Mouse (Mus musculus): ENCODE results near the gene Ecpas. TPM values are rescaled to one million over a fixed set of nuclear protein-coding genes. Genes with fewer than 3 reads are reported as not detected.
A peak's percentile ranks its signal among the peaks of the same experiment; 100 is the strongest.

Gene Ecpas
- 21.4 and 23.7 TPM in 2 replicates for polyA plus RNA-seq (2015; fragmentation: Nextera tagmentation; extraction: Ambion mirVana)

DNA sequence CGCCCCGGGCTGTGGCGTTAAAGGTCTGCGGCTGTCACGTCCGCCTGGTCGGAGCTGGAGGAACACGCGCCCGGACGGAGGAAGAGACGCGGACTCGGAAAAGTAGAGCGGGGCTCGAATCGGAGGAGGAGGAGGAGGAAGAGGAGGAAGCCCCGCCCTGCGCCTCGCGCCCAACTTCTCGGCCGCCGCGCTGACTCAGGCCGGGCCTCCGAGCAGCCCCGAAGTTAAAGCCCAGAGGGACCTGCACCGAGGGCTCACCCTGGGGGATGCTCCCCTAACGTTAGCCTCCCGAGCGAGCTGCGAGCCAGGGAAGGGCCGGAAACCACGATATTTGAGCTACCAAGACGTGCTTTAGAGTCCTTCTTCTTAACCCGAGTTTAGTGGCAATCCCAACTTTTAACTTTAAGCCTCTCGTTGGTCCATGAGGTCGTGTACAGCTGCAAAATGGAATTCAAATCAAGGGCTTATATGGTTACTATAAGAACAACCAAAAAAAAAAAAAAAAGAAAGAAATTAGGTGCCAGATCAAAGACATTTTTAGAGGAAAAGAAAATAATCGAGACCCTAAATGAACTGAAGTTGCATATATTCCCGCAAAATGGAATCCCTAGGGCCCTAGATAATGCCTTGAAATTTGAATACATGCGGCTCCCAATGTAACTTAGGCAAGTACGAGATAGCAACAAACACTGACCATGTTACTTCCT is at the start of gene Ecpas:
Gene Ecpas (minus strand): TSS at position 121 of the 707 bp plus-strand sequence.
- H3K9me3 ChIP-seq (ENCODE audit: control insufficient read depth, low read length): no peaks in the 10 kb centered on the region
- peak within 1 kb of the TSS; percentile 97 for H3K9ac ChIP-seq (ENCODE audit: low read depth, low read length)
- peak within 1 kb of the TSS; percentile 77 for H3K4me2 ChIP-seq (ENCODE audit: low read depth, low read length)
- 4% methylated on average over 43 of the region's 43 CpGs for WGBS
- no peaks in the 10 kb centered on the region for H3K27me3 ChIP-seq (replicated peaks; ENCODE audit: control insufficient read depth, insufficient read depth, low read length)
- H3K4me3 ChIP-seq (ENCODE audit: low read length): peak within 1 kb of the TSS; percentile 93
- peak; percentile 79 for ATAC-seq
- H3K27ac ChIP-seq (ENCODE audit: low read length): peak within 1 kb of the TSS; percentile 98
- H3K4me1 ChIP-seq (ENCODE audit: control insufficient read depth, insufficient read depth, low read length): peaks cover 8% of the 10 kb centered on the region
- H3K36me3 ChIP-seq (ENCODE audit: control insufficient read depth, insufficient read depth, low read length): no peaks in the 10 kb centered on the region

DNA sequence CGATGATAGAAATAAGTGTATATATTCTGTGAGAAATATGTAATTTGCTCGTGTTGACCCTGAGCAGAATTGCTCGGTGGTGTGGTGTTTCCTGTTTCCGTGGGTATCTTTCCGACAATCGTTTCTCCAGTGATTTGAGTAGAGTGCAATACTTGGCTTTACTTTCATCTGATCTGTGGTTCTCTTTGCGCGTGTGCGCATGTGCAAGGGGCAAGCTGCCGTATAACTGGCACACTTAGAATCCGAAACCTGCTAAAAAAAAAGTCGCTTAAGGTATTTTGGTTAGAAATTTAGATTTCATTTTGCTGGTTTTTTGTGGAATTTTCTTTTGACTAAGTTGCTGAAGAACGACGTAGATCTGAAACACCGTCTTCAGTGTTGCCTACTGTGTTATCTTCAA is 49.2 kb upstream of the Ecpas start:
- no peak for ATAC-seq
- Histone ChIP-seq H3K9me3 (ENCODE audit: control insufficient read depth, low read length) (no peaks in the 10 kb centered on the region), H3K27ac (ENCODE audit: low read length) (no peak overlapping the region), H3K9ac (ENCODE audit: low read depth, low read length) (no peak overlapping the region), H3K4me2 (ENCODE audit: low read depth, low read length) (no peak overlapping the region), H3K36me3 (ENCODE audit: control insufficient read depth, insufficient read depth, low read length) (0 out of 2 replicates have a peak, but pooled peaks cover 3% of the 10 kb centered on the region), H3K27me3 (replicated peaks; ENCODE audit: control insufficient read depth, insufficient read depth, low read length) (no peaks in the 10 kb centered on the region), H3K4me1 (ENCODE audit: control insufficient read depth, insufficient read depth, low read length) (no peaks in the 10 kb centered on the region), H3K4me3 (ENCODE audit: low read length) (no peak overlapping the region)
- 92% methylated on average over 15 of the region's 15 CpGs for WGBS

DNA sequence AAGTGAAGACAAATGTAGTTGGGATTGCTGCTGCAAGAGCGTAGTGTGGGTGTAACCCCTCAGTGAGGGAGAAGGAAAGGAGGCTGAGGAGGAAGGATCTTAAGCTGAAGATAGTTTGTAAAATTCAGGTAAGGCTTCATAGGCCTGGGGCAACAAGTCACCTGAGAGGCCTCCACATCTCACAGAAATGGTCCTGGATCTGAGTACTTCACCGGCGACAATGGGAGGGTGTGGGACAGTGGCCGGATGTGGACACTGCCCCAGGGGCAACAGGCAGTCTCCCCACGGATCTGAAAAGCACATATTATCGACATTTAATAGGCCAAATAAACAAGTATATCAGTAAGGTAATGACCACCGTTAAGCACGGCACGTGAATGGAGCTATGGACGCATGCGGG is 40.1 kb upstream of the Ecpas start:
- H3K9me3 ChIP-seq (ENCODE audit: control insufficient read depth, low read length): no peaks in the 10 kb centered on the region
- no peak overlapping the region for H3K9ac ChIP-seq (ENCODE audit: low read depth, low read length)
- H3K27ac ChIP-seq (ENCODE audit: low read length): no peak overlapping the region
- 0 out of 2 replicates have a peak, but pooled peaks cover 3% of the 10 kb centered on the region for H3K36me3 ChIP-seq (ENCODE audit: control insufficient read depth, insufficient read depth, low read length)
- H3K4me1 ChIP-seq (ENCODE audit: control insufficient read depth, insufficient read depth, low read length): no peaks in the 10 kb centered on the region
- H3K4me2 ChIP-seq (ENCODE audit: low read depth, low read length): no peak overlapping the region
- H3K27me3 ChIP-seq (replicated peaks; ENCODE audit: control insufficient read depth, insufficient read depth, low read length): no peaks in the 10 kb centered on the region
- WGBS: 87% methylated on average over 11 of the region's 11 CpGs
- H3K4me3 ChIP-seq (ENCODE audit: low read length): no peak overlapping the region
- ATAC-seq: no peak

DNA sequence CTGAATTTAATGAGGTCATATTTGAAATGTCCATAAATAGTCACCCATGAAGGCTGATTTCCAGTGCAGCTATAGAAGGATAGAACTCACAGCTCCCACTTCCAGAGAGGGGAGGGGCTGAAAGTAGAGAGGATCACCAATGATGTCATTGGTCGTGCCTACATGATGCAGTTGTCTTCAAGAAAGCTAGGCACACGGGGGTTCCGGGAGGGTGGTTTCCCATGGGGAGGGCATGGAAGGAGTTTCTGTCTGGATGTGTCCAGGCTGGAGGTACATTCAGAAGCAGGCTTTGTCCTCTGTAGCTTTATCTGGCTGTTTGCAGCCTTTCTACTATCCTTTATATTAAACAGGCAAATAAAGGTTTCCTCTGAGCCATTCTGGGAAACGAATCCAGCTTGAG is 35.8 kb upstream of the Ecpas start:
- no peaks in the 10 kb centered on the region; the same call in 1 of the 2 replicates for H3K4me1 ChIP-seq (ENCODE audit: control insufficient read depth, insufficient read depth, low read length)
- H3K27me3 ChIP-seq (replicated peaks; ENCODE audit: control insufficient read depth, insufficient read depth, low read length): peaks cover 4% of the 10 kb centered on the region; the same call in 1 of the 2 replicates
- ATAC-seq: no peak
- H3K27ac ChIP-seq (ENCODE audit: low read length): no peak overlapping the region
- WGBS: 79% methylated on average over 4 of the region's 4 CpGs
- H3K4me3 ChIP-seq (ENCODE audit: low read length): no peak overlapping the region
- H3K36me3 ChIP-seq (ENCODE audit: control insufficient read depth, insufficient read depth, low read length): no peaks in the 10 kb centered on the region
- no peak overlapping the region for H3K4me2 ChIP-seq (ENCODE audit: low read depth, low read length)
- no peak overlapping the region for H3K9ac ChIP-seq (ENCODE audit: low read depth, low read length)
- no peaks in the 10 kb centered on the region for H3K9me3 ChIP-seq (ENCODE audit: control insufficient read depth, low read length)

DNA sequence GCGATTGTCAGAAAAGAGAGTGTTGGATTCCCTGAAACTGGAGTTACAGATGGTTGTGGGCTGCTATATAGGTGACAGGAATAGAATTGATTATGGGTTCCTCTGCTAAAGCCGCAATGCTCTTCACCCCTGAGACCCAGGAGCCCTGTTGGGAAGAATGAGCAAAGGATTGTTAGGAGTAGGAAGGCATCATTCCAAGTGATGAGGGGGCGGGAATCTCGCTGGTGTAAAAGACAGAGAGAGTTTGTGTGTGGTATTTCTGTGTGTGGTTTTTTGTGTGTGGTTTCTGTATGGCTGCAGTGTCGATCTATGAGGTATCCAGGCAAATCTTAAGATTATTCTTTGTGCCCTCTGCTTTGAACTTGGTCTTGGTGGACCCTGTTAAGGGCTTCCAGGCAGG is 32.1 kb upstream of the Ecpas start:
- Histone ChIP-seq H3K36me3 (ENCODE audit: control insufficient read depth, insufficient read depth, low read length) (no peaks in the 10 kb centered on the region), H3K9ac (ENCODE audit: low read depth, low read length) (no peak overlapping the region), H3K4me2 (ENCODE audit: low read depth, low read length) (no peak overlapping the region; the same call in 1 of the 2 replicates), H3K27me3 (replicated peaks; ENCODE audit: control insufficient read depth, insufficient read depth, low read length) (peaks cover 4% of the 10 kb centered on the region; the same call in 1 of the 2 replicates), H3K9me3 (ENCODE audit: control insufficient read depth, low read length) (no peaks in the 10 kb centered on the region), H3K4me1 (ENCODE audit: control insufficient read depth, insufficient read depth, low read length) (peaks cover 3% of the 10 kb centered on the region; the same call in 1 of the 2 replicates), H3K4me3 (ENCODE audit: low read length) (no peak overlapping the region), H3K27ac (ENCODE audit: low read length) (no peak overlapping the region)
- 70% methylated on average over 5 of the region's 5 CpGs for WGBS
- ATAC-seq: no peak

DNA sequence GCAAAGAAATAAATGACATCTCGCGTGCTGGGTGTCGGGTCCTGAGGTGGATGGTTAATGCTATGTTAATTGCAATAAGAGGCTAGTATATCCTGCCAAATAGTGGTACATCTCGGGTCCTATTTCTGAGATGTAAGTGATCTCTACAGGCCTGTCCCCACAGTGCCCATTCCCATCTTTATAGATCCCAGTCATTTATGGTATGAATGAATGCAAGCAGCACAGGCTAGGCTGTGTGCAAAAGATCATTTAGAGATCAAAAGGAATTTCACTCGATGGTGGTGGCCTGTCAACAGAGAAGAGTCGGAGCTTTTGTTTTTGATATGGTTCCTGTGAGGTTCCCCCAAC is 31.6 kb upstream of the Ecpas start:
- Histone ChIP-seq H3K27me3 (replicated peaks; ENCODE audit: control insufficient read depth, insufficient read depth, low read length) (peaks cover 4% of the 10 kb centered on the region; the same call in 1 of the 2 replicates), H3K9me3 (ENCODE audit: control insufficient read depth, low read length) (no peaks in the 10 kb centered on the region), H3K4me2 (ENCODE audit: low read depth, low read length) (peak overlapping the region; percentile 91), H3K36me3 (ENCODE audit: control insufficient read depth, insufficient read depth, low read length) (no peaks in the 10 kb centered on the region), H3K4me3 (ENCODE audit: low read length) (peak overlapping the region; percentile 82), H3K4me1 (ENCODE audit: control insufficient read depth, insufficient read depth, low read length) (peaks cover 3% of the 10 kb centered on the region; the same call in 1 of the 2 replicates), H3K9ac (ENCODE audit: low read depth, low read length) (peak overlapping the region; percentile 78), H3K27ac (ENCODE audit: low read length) (no peak overlapping the region)
- WGBS: 13% methylated on average over 6 of the region's 6 CpGs
- ATAC-seq: no peak

DNA sequence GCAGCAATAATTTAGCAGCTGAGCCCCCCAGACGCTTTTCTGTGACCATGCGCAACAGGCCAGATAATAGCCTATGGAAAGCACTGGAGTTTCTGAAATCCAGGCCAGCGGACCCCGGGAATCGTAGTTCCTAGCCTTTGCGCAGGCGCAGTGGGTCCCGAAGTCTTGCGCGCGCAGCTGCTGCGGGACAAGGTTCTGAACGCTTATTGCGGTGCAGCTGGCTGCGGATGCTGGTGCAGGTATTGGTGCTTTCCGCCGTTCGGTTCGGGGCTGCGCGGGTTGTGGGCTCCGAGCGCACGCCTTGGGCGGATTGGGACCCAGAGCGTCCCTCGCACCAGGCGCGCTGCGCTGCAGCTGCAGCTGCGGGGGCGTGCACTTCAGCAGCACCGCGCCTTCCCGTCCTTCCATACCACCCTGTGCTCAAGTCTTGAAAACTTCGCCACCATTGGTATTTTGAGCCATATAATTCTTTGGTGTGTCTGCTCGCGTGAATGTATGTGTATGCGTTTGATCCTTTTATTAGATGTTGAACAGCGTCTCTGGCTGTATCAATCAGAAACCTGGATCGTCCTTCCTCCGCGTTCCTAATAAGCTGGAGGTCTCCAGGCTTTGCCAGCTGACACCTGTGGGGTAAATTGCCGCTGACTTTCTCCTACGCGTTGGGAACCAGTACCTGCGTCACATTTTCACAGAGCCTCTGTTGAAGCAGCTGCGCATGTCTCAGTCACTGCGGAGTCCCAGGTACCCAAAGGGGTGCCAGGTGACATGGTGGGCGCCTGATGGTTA is 31.1 kb upstream of the Ecpas start, which contains the start of gene Zkscan16:
Gene Zkscan16 (plus strand): TSS at position 209 of the 786 bp plus-strand sequence.
- WGBS: 1% methylated on average over 50 of the region's 50 CpGs
- peaks cover 3% of the 10 kb centered on the region; the same call in 1 of the 2 replicates for H3K4me1 ChIP-seq (ENCODE audit: control insufficient read depth, insufficient read depth, low read length)
- H3K27ac ChIP-seq (ENCODE audit: low read length): no peak within 1 kb of the TSS
- H3K9me3 ChIP-seq (ENCODE audit: control insufficient read depth, low read length): no peaks in the 10 kb centered on the region
- no peaks in the 10 kb centered on the region for H3K36me3 ChIP-seq (ENCODE audit: control insufficient read depth, insufficient read depth, low read length)
- H3K4me3 ChIP-seq (ENCODE audit: low read length): peak within 1 kb of the TSS; percentile 82
- H3K27me3 ChIP-seq (replicated peaks; ENCODE audit: control insufficient read depth, insufficient read depth, low read length): peaks cover 4% of the 10 kb centered on the region; the same call in 1 of the 2 replicates
- H3K9ac ChIP-seq (ENCODE audit: low read depth, low read length): peak within 1 kb of the TSS; percentile 78
- peak within 1 kb of the TSS; percentile 91 for H3K4me2 ChIP-seq (ENCODE audit: low read depth, low read length)
- peak; percentile 91 for ATAC-seq

DNA sequence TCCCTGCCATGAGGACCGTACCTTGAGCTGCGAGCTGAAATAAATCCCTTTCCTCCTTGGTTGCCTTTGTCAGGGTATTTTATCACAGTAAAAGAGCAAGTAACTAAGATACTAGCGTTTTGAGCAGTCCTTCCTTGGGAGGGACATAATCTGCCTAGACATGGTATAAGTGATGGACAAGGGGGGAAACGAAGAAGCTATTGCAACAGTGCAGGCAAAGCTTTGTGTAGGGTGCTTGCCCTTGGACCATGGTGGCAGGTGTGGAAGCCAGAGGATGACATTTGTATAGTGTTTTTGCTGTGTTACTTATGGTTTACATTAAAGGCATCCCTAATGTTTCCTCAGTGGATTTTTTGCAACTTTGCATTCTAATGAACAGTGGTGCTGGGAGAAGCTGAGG is 30.4 kb upstream of the Ecpas start:
- ATAC-seq: 0 out of 2 replicates have a peak, but pooled peaks have one; percentile 23
- Histone ChIP-seq H3K27ac (ENCODE audit: low read length) (no peak overlapping the region), H3K9ac (ENCODE audit: low read depth, low read length) (peak overlapping the region; percentile 78)

DNA sequence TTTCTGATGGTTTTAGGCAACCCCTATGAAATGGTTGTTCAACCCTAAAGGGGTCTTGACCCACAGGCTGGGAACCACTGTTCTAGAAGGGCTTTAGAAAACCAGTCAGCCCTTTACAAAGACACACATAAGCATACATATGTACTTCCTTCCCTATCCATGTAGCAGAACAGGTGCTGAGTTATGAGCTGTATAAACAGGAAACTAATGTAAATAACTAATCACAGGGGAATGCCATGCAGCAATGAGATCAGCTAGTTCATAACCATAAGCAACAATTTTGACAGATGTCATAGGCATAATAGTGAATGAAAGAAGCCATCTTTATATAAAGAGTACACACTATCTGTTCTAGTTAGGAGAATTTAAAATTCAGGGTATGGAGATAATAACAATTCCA is 29.1 kb upstream of the Ecpas start:
- ATAC-seq: no peak
- H3K4me2 ChIP-seq (ENCODE audit: low read depth, low read length): no peak overlapping the region
- H3K4me1 ChIP-seq (ENCODE audit: control insufficient read depth, insufficient read depth, low read length): peaks cover 3% of the 10 kb centered on the region; the same call in 1 of the 2 replicates
- no peak overlapping the region for H3K9ac ChIP-seq (ENCODE audit: low read depth, low read length)
- no peak overlapping the region for H3K27ac ChIP-seq (ENCODE audit: low read length)
- no peaks in the 10 kb centered on the region for H3K36me3 ChIP-seq (ENCODE audit: control insufficient read depth, insufficient read depth, low read length)
- no peaks in the 10 kb centered on the region for H3K9me3 ChIP-seq (ENCODE audit: control insufficient read depth, low read length)
- no peak overlapping the region for H3K4me3 ChIP-seq (ENCODE audit: low read length)
- H3K27me3 ChIP-seq (replicated peaks; ENCODE audit: control insufficient read depth, insufficient read depth, low read length): peaks cover 4% of the 10 kb centered on the region; the same call in 1 of the 2 replicates

More for the DNA sequence above, 30.4 kb upstream of the Ecpas start:
- peaks cover 3% of the 10 kb centered on the region; the same call in 1 of the 2 replicates for H3K4me1 ChIP-seq (ENCODE audit: control insufficient read depth, insufficient read depth, low read length)
- H3K36me3 ChIP-seq (ENCODE audit: control insufficient read depth, insufficient read depth, low read length): no peaks in the 10 kb centered on the region
- H3K4me3 ChIP-seq (ENCODE audit: low read length): peak overlapping the region; percentile 82
- H3K27me3 ChIP-seq (replicated peaks; ENCODE audit: control insufficient read depth, insufficient read depth, low read length): peaks cover 4% of the 10 kb centered on the region; the same call in 1 of the 2 replicates
- 78% methylated on average over 4 of the region's 4 CpGs for WGBS
- H3K4me2 ChIP-seq (ENCODE audit: low read depth, low read length): peak overlapping the region; percentile 91
- no peaks in the 10 kb centered on the region for H3K9me3 ChIP-seq (ENCODE audit: control insufficient read depth, low read length)

Data from intestine, embryonic 16.5 days (tissue).